Mouse (Mus musculus): ENCODE measurements around the gene Ccdc136. TPM values are rescaled to one million over a fixed set of nuclear protein-coding genes. Genes with fewer than 3 reads are reported as not detected.

Ccdc136 gene
- total and polyA plus RNA-seq, 3 experiments: 0.22 TPM; not detected in 2

- DNase-seq (ENCODE audit: low read depth, low spot score): peak; percentile 48
- H3K27ac ChIP-seq (ENCODE audit: control insufficient read depth, low read depth, low read length): no peak overlapping the region
- peaks cover 42% of the 10 kb centered on the region for H3K79me2 ChIP-seq (ENCODE audit: control insufficient read depth, insufficient read depth, low read length, poor library complexity)
- H3K27me3 ChIP-seq (ENCODE audit: control insufficient read depth in 1 of 2, insufficient read depth in 2 of 2, low read length in 2 of 2): no peaks in the 10 kb centered on the region
- no peak overlapping the region for H3K9ac ChIP-seq (ENCODE audit: control insufficient read depth, low read depth, low read length, poor library complexity, severe bottlenecking)
- H3K9me3 ChIP-seq (replicated peaks; ENCODE audit: insufficient read depth, low read length): no peaks in the 10 kb centered on the region
- H3K4me3 ChIP-seq (ENCODE audit: control insufficient read depth in 1 of 2, insufficient read depth in 1 of 2, low read depth in 2 of 2, low read length in 2 of 2): no peak overlapping the region
- H3K36me3 ChIP-seq (ENCODE audit: control insufficient read depth in 1 of 2, insufficient read depth in 2 of 2, low read length in 2 of 2): peaks cover 11 to 22% of the 10 kb centered on the region in 2 experiments
- peaks cover 7 to 13% of the 10 kb centered on the region in 2 experiments for H3K4me1 ChIP-seq (ENCODE audit: control insufficient read depth in 1 of 2, insufficient read depth in 2 of 2, low read length in 2 of 2)
- TF ChIP-seq POLR2AphosphoS2 (IDR thresholded peaks at IDR 0.05; ENCODE audit: low read length) (no peak), MYC (IDR thresholded peaks at IDR 0.05; ENCODE audit: low read depth, low read length) (no peak), KAT2A (conservative IDR thresholded peaks at IDR 0.05; ENCODE audit: low read depth, low read length) (no peak), ZC3H11A (IDR thresholded peaks at IDR 0.05; ENCODE audit: low read depth, low read length) (no peak), E2F4 (IDR thresholded peaks at IDR 0.05; ENCODE audit: borderline replicate concordance, low read depth, low read length) (no peak), TAL1 (IDR thresholded peaks at IDR 0.05; ENCODE audit: low read length) (peak; percentile 31; the same call in 1 of the 2 replicates), HCFC1 (IDR thresholded peaks at IDR 0.05; ENCODE audit: low read depth, low read length) (no peak), USF1 (IDR thresholded peaks at IDR 0.05; ENCODE audit: low read depth, low read length) (no peak), ELF1 (IDR thresholded peaks at IDR 0.05; ENCODE audit: low read depth, low read length) (no peak), MAX (IDR thresholded peaks at IDR 0.05; ENCODE audit: low read length) (no peak), NRF1 (IDR thresholded peaks at IDR 0.05; ENCODE audit: insufficient read depth, low read depth, low read length, poor library complexity, severe bottlenecking) (no peak), NELFE (IDR thresholded peaks at IDR 0.05; ENCODE audit: low read depth, low read length) (no peak), MEF2A (IDR thresholded peaks at IDR 0.05; ENCODE audit: extremely low read depth, insufficient replicate concordance, low read depth, low read length, poor library complexity, severe bottlenecking) (no peak), USF2 (IDR thresholded peaks at IDR 0.05; ENCODE audit: borderline replicate concordance in 1 of 2, insufficient read depth in 1 of 2, low read depth in 1 of 2, low read length in 2 of 2) (no peak), UBTF (IDR thresholded peaks at IDR 0.05; ENCODE audit: borderline replicate concordance, insufficient read depth, low read depth, low read length) (no peak), RAD21 (IDR thresholded peaks at IDR 0.05; ENCODE audit: low read depth, low read length) (no peak), JUND (IDR thresholded peaks at IDR 0.05; ENCODE audit: low read depth, low read length) (no peak), MAZ (IDR thresholded peaks at IDR 0.05; ENCODE audit: low read depth, low read length) (no peak), ZKSCAN1 (IDR thresholded peaks at IDR 0.05; ENCODE audit: low read depth, low read length) (no peak), GATA1 (IDR thresholded peaks at IDR 0.05; ENCODE audit: low read depth, low read length) (peak; percentile 37; the same call in 1 of the 2 replicates), MYB (IDR thresholded peaks at IDR 0.05; ENCODE audit: low read depth, low read length) (no peak), ZMIZ1 (IDR thresholded peaks at IDR 0.05; ENCODE audit: low read depth, low read length) (no peak), CHD1 (IDR thresholded peaks at IDR 0.05; ENCODE audit: low read depth, low read length) (no peak), CHD2 (IDR thresholded peaks at IDR 0.05; ENCODE audit: low read length) (no peak), SIN3A (IDR thresholded peaks at IDR 0.05; ENCODE audit: low read length) (0 out of 2 replicates have a peak, but pooled peaks have one; percentile 19), POLR2AphosphoS5 (IDR thresholded peaks at IDR 0.05; ENCODE audit: borderline replicate concordance, low read depth, low read length) (no peak), MXI1 (IDR thresholded peaks at IDR 0.05; ENCODE audit: low read depth, low read length) (no peak), ZNF384 (IDR thresholded peaks at IDR 0.05; ENCODE audit: low read depth, low read length) (no peak), BHLHE40 (IDR thresholded peaks at IDR 0.05; ENCODE audit: borderline replicate concordance, low read depth, low read length) (0 out of 2 replicates have a peak, but pooled peaks have one; percentile 11), EP300 (IDR thresholded peaks at IDR 0.05; ENCODE audit: low read depth in 1 of 2, low read length in 2 of 2) (peak; percentile 60 to 69), RCOR1 (IDR thresholded peaks at IDR 0.05; ENCODE audit: low read depth, low read length) (peak; percentile 65; the same call in 1 of the 2 replicates), MAFK (IDR thresholded peaks at IDR 0.05; ENCODE audit: borderline replicate concordance, low read depth, low read length) (no peak), CTCF (IDR thresholded peaks at IDR 0.05 in 2 of 3, conservative IDR thresholded peaks at IDR 0.05 in 1 of 3; ENCODE audit: control insufficient read depth in 1 of 3, insufficient read depth in 1 of 3, low read depth in 2 of 3, low read length in 3 of 3, poor library complexity in 1 of 3, severe bottlenecking in 1 of 3) (no peak), SMC3 (IDR thresholded peaks at IDR 0.05; ENCODE audit: low read depth, low read length) (no peak), ETS1 (IDR thresholded peaks at IDR 0.05; ENCODE audit: low read depth, low read length) (peak; percentile 49; the same call in 1 of the 2 replicates), TCF12 (IDR thresholded peaks at IDR 0.05; ENCODE audit: low read depth, low read length) (peak; percentile 71), GABPA (IDR thresholded peaks at IDR 0.05; ENCODE audit: low read depth, low read length) (no peak), TBP (IDR thresholded peaks at IDR 0.05; ENCODE audit: low read depth, low read length) (0 out of 2 replicates have a peak, but pooled peaks have one; percentile 21)
Observed at GRCm38 (mm10) chr6:29352816-29353215, 43.3 kb upstream of the Ccdc136 start.
